Mouse (Mus musculus): ENCODE results near the gene Grap. TPM values are rescaled to one million over a fixed set of nuclear protein-coding genes. Genes with fewer than 3 reads are reported as not detected.

Gene Grap
- polyA plus RNA-seq, 1 experiment: 0.14 TPM

- Histone ChIP-seq H3K79me2 (ENCODE audit: control insufficient read depth, insufficient read depth) (no peaks in the 10 kb centered on the region), H3K36me3 (ENCODE audit: control insufficient read depth, insufficient read depth) (no peaks in the 10 kb centered on the region), H3K79me3 (ENCODE audit: low read depth) (no peaks in the 10 kb centered on the region), H3K4me3 (ENCODE audit: insufficient read depth, poor library complexity, severe bottlenecking) (no peak overlapping the region), H3K27me3 (ENCODE audit: control insufficient read depth, insufficient read depth, insufficient read length) (peaks cover 4% of the 10 kb centered on the region), H3ac (ENCODE audit: control insufficient read depth, insufficient read length, low read depth) (no peak overlapping the region)
- TF ChIP-seq FOSL1 (IDR thresholded peaks at IDR 0.05; ENCODE audit: insufficient read depth, low read length, poor library complexity, severe bottlenecking) (no peak), MAX (IDR thresholded peaks at IDR 0.05) (no peak)
Measured at GRCm38 (mm10) chr11:61667782-61668181, 14.7 kb downstream of the Grap start.

- TF ChIP-seq MYOD1 (IDR thresholded peaks at IDR 0.05; ENCODE audit: control insufficient read depth, insufficient read length, low read depth) (no peak), USF1 (IDR thresholded peaks at IDR 0.05; ENCODE audit: low read depth) (no peak), CEBPB (IDR thresholded peaks at IDR 0.05; ENCODE audit: low read depth) (no peak), MAX (IDR thresholded peaks at IDR 0.05) (no peak), MYOG (IDR thresholded peaks at IDR 0.05; ENCODE audit: control insufficient read depth, extremely low read depth, insufficient read length) (no peak), FOSL1 (IDR thresholded peaks at IDR 0.05; ENCODE audit: insufficient read depth, low read length, poor library complexity, severe bottlenecking) (no peak), CTCF (IDR thresholded peaks at IDR 0.05; ENCODE audit: control insufficient read depth, insufficient read depth, insufficient read length) (no peak)
- no peaks in the 10 kb centered on the region for H3K79me3 ChIP-seq (ENCODE audit: low read depth)
- H3K4me3 ChIP-seq (ENCODE audit: insufficient read depth, poor library complexity, severe bottlenecking): no peak overlapping the region
- H3K36me3 ChIP-seq (ENCODE audit: control insufficient read depth, insufficient read depth): no peaks in the 10 kb centered on the region
- H3ac ChIP-seq (ENCODE audit: control insufficient read depth, insufficient read length, low read depth): no peak overlapping the region
- H3K27me3 ChIP-seq (ENCODE audit: control insufficient read depth, insufficient read depth, insufficient read length): peaks cover 4% of the 10 kb centered on the region
- no peaks in the 10 kb centered on the region for H3K79me2 ChIP-seq (ENCODE audit: control insufficient read depth, insufficient read depth)
Measured at GRCm38 (mm10) chr11:61669492-61670490, 16.7 kb downstream of the Grap start.

GRCm38 (mm10) chr11:61671781-61672383 is 18.8 kb downstream of the Grap start:
- Histone ChIP-seq H3ac (ENCODE audit: control insufficient read depth, insufficient read length, low read depth) (no peak overlapping the region), H3K79me3 (ENCODE audit: low read depth) (no peaks in the 10 kb centered on the region), H3K79me2 (ENCODE audit: control insufficient read depth, insufficient read depth) (no peaks in the 10 kb centered on the region), H3K36me3 (ENCODE audit: control insufficient read depth, insufficient read depth) (no peaks in the 10 kb centered on the region), H3K4me3 (ENCODE audit: insufficient read depth, poor library complexity, severe bottlenecking) (no peak overlapping the region), H3K27me3 (ENCODE audit: control insufficient read depth, insufficient read depth, insufficient read length) (peaks cover 4% of the 10 kb centered on the region)
- no peak for TF ChIP-seq CEBPB (IDR thresholded peaks at IDR 0.05; ENCODE audit: low read depth)
- TF ChIP-seq MYOD1 (IDR thresholded peaks at IDR 0.05; ENCODE audit: control insufficient read depth, insufficient read length, low read depth): no peak
- TF ChIP-seq FOSL1 (IDR thresholded peaks at IDR 0.05; ENCODE audit: insufficient read depth, low read length, poor library complexity, severe bottlenecking): no peak
- no peak for TF ChIP-seq CTCF (IDR thresholded peaks at IDR 0.05; ENCODE audit: control insufficient read depth, insufficient read depth, insufficient read length)
- no peak for TF ChIP-seq MYOG (IDR thresholded peaks at IDR 0.05; ENCODE audit: control insufficient read depth, extremely low read depth, insufficient read length)
- no peak for TF ChIP-seq MAX (IDR thresholded peaks at IDR 0.05)
- no peak for TF ChIP-seq USF1 (IDR thresholded peaks at IDR 0.05; ENCODE audit: low read depth)

- peaks cover 2% of the 10 kb centered on the region for H3K27me3 ChIP-seq (ENCODE audit: control insufficient read depth, insufficient read depth, insufficient read length)
- H3K36me3 ChIP-seq (ENCODE audit: control insufficient read depth, insufficient read depth): no peaks in the 10 kb centered on the region
- H3K79me2 ChIP-seq (ENCODE audit: control insufficient read depth, insufficient read depth): no peaks in the 10 kb centered on the region
- no peak for TF ChIP-seq MYOG (IDR thresholded peaks at IDR 0.05; ENCODE audit: control insufficient read depth, extremely low read depth, insufficient read length)
- H3ac ChIP-seq (ENCODE audit: control insufficient read depth, insufficient read length, low read depth): no peak overlapping the region
- H3K4me3 ChIP-seq (ENCODE audit: insufficient read depth, poor library complexity, severe bottlenecking): no peak overlapping the region
- no peaks in the 10 kb centered on the region for H3K79me3 ChIP-seq (ENCODE audit: low read depth)
Measured at GRCm38 (mm10) chr11:61673686-61674085, 20.6 kb downstream of the Grap start.

GRCm38 (mm10) chr11:61674151-61674838 is 21.2 kb downstream of the Grap start:
- Histone ChIP-seq H3ac (ENCODE audit: control insufficient read depth, insufficient read length, low read depth) (no peak overlapping the region), H3K27me3 (ENCODE audit: control insufficient read depth, insufficient read depth, insufficient read length) (no peaks in the 10 kb centered on the region), H3K4me3 (ENCODE audit: insufficient read depth, poor library complexity, severe bottlenecking) (no peak overlapping the region), H3K79me2 (ENCODE audit: control insufficient read depth, insufficient read depth) (no peaks in the 10 kb centered on the region), H3K36me3 (ENCODE audit: control insufficient read depth, insufficient read depth) (no peaks in the 10 kb centered on the region), H3K79me3 (ENCODE audit: low read depth) (no peaks in the 10 kb centered on the region)
- TF ChIP-seq FOSL1 (IDR thresholded peaks at IDR 0.05; ENCODE audit: insufficient read depth, low read length, poor library complexity, severe bottlenecking) (no peak), MYOD1 (IDR thresholded peaks at IDR 0.05; ENCODE audit: control insufficient read depth, insufficient read length, low read depth) (no peak), CTCF (IDR thresholded peaks at IDR 0.05; ENCODE audit: control insufficient read depth, insufficient read depth, insufficient read length) (no peak), MYOG (IDR thresholded peaks at IDR 0.05; ENCODE audit: control insufficient read depth, extremely low read depth, insufficient read length) (no peak), USF1 (IDR thresholded peaks at IDR 0.05; ENCODE audit: low read depth) (no peak), MAX (IDR thresholded peaks at IDR 0.05) (no peak), CEBPB (IDR thresholded peaks at IDR 0.05; ENCODE audit: low read depth) (no peak)
